Mouse (Mus musculus) adrenal gland, postnatal 14 days (tissue): ENCODE measurements around the gene Gsdme. TPM values are rescaled to one million over a fixed set of nuclear protein-coding genes. Genes with fewer than 3 reads are reported as not detected.

ENCODE experiments used
- DNase-seq: peaks from one replicate; pipeline ENCODE4 v3.0.0; 2021; ENCODE audit warnings: mixed read lengths
- long read RNA-seq, 2 experiments: library from polyadenylated mRNA; stranded (forward); transcript quantifications; one replicate each; pipeline ENCODE4 v2.0.0; 2021
- total RNA-seq: library from RNA; stranded (reverse); gene quantifications from 2 replicates; pipeline ENCODE4 v1.2.3, GENCODE M21; 2021

Gsdme gene
- total RNA-seq = 1.0 and 2.1 TPM in 2 replicates
- long read RNA-seq, experiment 1, partial matches to known transcripts = 3 of 18 reads
- long read RNA-seq, experiment 1, other reads (novel, unspliced or antisense) = 13 of 18 reads
- long read RNA-seq, experiment 2, partial matches to known transcripts = 0 of 16 reads
- long read RNA-seq, experiment 2, other reads (novel, unspliced or antisense) = 14 of 16 reads

GRCm38 (mm10) chr6:50263670-50264069, at the start of gene Gsdme:
TSS of gene Gsdme (minus strand) at chr6:50263862.
- no peak for DNase-seq

GRCm38 (mm10) chr6:50312647-50313046, 49.0 kb upstream of the Gsdme start:
- DNase-seq = peak; percentile 87

- DNase-seq = peak; percentile 30
Measured at GRCm38 (mm10) chr6:50309019-50309418, 45.4 kb upstream of the Gsdme start.

- no peak for DNase-seq
Measured at GRCm38 (mm10) chr6:50306625-50307024, 43.0 kb upstream of the Gsdme start.

- DNase-seq = peak; percentile 87
Measured at GRCm38 (mm10) chr6:50304949-50305491, 41.4 kb upstream of the Gsdme start.

- no peak for DNase-seq
Measured at GRCm38 (mm10) chr6:50301121-50301520, 37.5 kb upstream of the Gsdme start.

GRCm38 (mm10) chr6:50300622-50301021, 37.0 kb upstream of the Gsdme start:
- no peak for DNase-seq

- DNase-seq = no peak
Measured at GRCm38 (mm10) chr6:50299071-50299470, 35.4 kb upstream of the Gsdme start.

- DNase-seq = peak; percentile 61
Measured at GRCm38 (mm10) chr6:50297671-50298070, 34.0 kb upstream of the Gsdme start.

GRCm38 (mm10) chr6:50295136-50295535, 31.5 kb upstream of the Gsdme start:
- no peak for DNase-seq

- DNase-seq = peak; percentile 83
Measured at GRCm38 (mm10) chr6:50294128-50294527, 30.5 kb upstream of the Gsdme start.

GRCm38 (mm10) chr6:50291650-50292049, 28.0 kb upstream of the Gsdme start:
- no peak for DNase-seq

- no peak for DNase-seq
Measured at GRCm38 (mm10) chr6:50286881-50287280, 23.2 kb upstream of the Gsdme start.

- no peak for DNase-seq
Measured at GRCm38 (mm10) chr6:50279642-50280041, 16.0 kb upstream of the Gsdme start.

GRCm38 (mm10) chr6:50273947-50274346, 10.3 kb upstream of the Gsdme start:
- DNase-seq = no peak

- DNase-seq = no peak
Measured at GRCm38 (mm10) chr6:50273416-50273815, 9.8 kb upstream of the Gsdme start.

GRCm38 (mm10) chr6:50262310-50262709, 1.4 kb downstream of the Gsdme start:
- DNase-seq = no peak

GRCm38 (mm10) chr6:50261922-50262261, 1.8 kb downstream of the Gsdme start:
- no peak for DNase-seq

- DNase-seq = peak; percentile 95
Measured at GRCm38 (mm10) chr6:50261201-50261921, 2.3 kb downstream of the Gsdme start.

- DNase-seq = no peak
Measured at GRCm38 (mm10) chr6:50255356-50255755, 8.3 kb downstream of the Gsdme start.

GRCm38 (mm10) chr6:50254723-50255184, 8.9 kb downstream of the Gsdme start:
- peak; percentile 77 for DNase-seq

- no peak for DNase-seq
Measured at GRCm38 (mm10) chr6:50252690-50253089, 11.0 kb downstream of the Gsdme start.

- DNase-seq = no peak
Measured at GRCm38 (mm10) chr6:50247791-50248190, 15.9 kb downstream of the Gsdme start.

- DNase-seq = no peak
Measured at GRCm38 (mm10) chr6:50247356-50247755, 16.3 kb downstream of the Gsdme start.
